Mouse (Mus musculus) thymus, adult 2 months (tissue): ENCODE measurements at regions not wholly inside any gene's neighbourhood (a gene's known extent, or its start where the extent isn't known, plus 50 kb on each side); places are given as distances from the start of the nearest gene placed in this dataset.

Experiments
- DNase-seq: peaks from one replicate; pipeline ENCODE4 v3.0.0; 2021
- H3K27ac ChIP-seq: fragments of 200-500 bp; 2 replicates; pipeline ENCODE4 v1.5.1; 2012; ENCODE audit warnings: low read length, control low read depth; ENCODE audit not compliant: control insufficient read depth, insufficient read depth
- H3K27me3 ChIP-seq: fragments of 200-500 bp; 2 replicates; pipeline ENCODE4 v1.6.1; 2012; ENCODE audit warnings: mild to moderate bottlenecking, low read length, moderate library complexity, mixed read lengths; ENCODE audit not compliant: control insufficient read depth, insufficient read depth
- H3K36me3 ChIP-seq: fragments of 200-500 bp; 2 replicates; pipeline ENCODE4 v1.6.1; 2012; ENCODE audit warnings: mild to moderate bottlenecking, low read length, moderate library complexity; ENCODE audit not compliant: control insufficient read depth, insufficient read depth
- H3K4me1 ChIP-seq: fragments of 200-500 bp; replicated peaks from 2 replicates; pipeline ENCODE4 v1.6.1; 2012; ENCODE audit warnings: low read length; ENCODE audit not compliant: control insufficient read depth, insufficient read depth
- H3K4me3 ChIP-seq: fragments of 200-500 bp; 2 replicates; pipeline ENCODE4 v1.5.1; 2012; ENCODE audit warnings: mild to moderate bottlenecking, low read length, control low read depth, moderate library complexity; ENCODE audit not compliant: control insufficient read depth, insufficient read depth
- CTCF ChIP-seq: fragments of 200-500 bp; IDR thresholded peaks from 2 replicates; pipeline ENCODE4 v1.5.1; 2012; ENCODE audit warnings: mild to moderate bottlenecking, control low read depth, low read length, moderate library complexity, borderline replicate concordance; ENCODE audit not compliant: control insufficient read depth, poor library complexity, insufficient read depth; ENCODE audit errors: extremely low read depth
- POLR2A ChIP-seq: fragments of 200-500 bp; IDR thresholded peaks from 2 replicates; pipeline ENCODE4 v1.6.1; 2012; ENCODE audit warnings: mild to moderate bottlenecking, low read length, control low read depth, moderate library complexity; ENCODE audit not compliant: control insufficient read depth, poor library complexity, insufficient read depth; ENCODE audit errors: extremely low read depth
- WGBS: fragments of 180-500 bp; shearing (Covaris S2); methylation state at CpG from one replicate; pipeline ENCODE4 v1.1.7; 2018; 5-methylcytosine and 5-hydroxymethylcytosine counted together

DNA sequence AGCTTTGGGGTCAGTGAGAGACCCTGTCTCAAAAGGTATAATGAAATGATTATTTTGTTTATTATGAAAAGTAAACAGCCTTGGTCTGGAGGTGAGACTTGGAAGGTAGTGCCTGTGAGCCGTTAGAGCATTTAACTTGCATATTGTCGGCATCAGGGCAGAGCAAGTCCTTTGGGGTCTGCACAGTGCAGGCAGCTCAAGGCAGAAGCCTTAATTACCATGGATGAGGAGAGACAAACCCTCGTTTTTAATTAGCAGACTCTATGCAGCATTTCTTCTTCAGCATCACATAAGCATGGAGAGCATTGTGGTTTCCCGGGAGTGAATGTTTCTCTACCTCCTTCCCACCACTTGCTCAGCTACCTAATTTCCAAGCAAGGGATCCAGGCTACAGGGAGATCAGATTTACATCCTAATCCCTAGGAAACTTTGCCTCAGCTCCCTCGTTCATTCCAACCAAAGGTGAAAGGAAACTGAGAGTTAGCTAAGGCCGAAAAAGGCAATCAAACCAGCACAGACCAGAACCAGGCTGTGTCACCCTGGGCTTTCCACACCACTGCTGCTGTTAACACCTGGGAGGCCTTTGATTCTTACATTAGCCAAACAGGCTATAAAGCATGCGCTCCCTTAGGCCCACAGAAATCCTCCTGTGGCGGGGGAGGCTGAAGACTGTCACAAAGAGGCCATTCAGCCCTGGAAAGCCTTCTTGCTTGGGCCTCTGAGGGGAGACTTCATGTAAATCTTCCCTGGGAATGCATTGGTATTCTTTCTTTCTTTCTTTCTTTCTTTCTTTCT, 120.9 kb upstream of the Trib2 start:
- no peak for DNase-seq
- no peak overlapping the region for H3K27ac ChIP-seq
- WGBS, result 93% methylated on average over 8 of the region's 8 CpGs
- H3K36me3 ChIP-seq, result no peaks in the 10 kb centered on the region
- TF ChIP-seq POLR2A (no peak), CTCF (no peak)
- H3K4me1 ChIP-seq, result no peaks in the 10 kb centered on the region
- H3K4me3 ChIP-seq, result no peak overlapping the region
- H3K27me3 ChIP-seq, result no peaks in the 10 kb centered on the region

DNA sequence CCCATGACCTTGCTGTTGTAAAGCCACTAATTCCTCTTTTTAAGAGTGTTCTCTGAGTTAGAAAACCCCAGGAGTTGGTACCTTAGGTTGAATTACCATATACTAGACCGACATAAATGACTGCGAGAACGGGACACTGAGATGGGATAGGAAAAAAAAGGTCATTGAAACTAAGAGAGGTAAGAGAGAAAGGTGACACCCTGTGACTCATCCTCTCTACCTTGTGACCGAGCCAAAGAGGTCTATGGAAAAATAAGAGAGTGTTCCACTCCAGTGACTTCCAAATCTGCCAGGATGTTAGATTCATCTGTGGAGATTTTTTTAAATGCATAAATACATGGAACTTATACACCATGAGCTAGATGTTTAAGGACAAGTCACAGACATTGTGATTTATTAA, 115.3 kb upstream of the Trib2 start:
- no peaks in the 10 kb centered on the region for H3K4me1 ChIP-seq
- H3K27ac ChIP-seq, result no peak overlapping the region
- no peaks in the 10 kb centered on the region for H3K36me3 ChIP-seq
- H3K4me3 ChIP-seq, result no peak overlapping the region
- no peak for DNase-seq
- TF ChIP-seq CTCF (no peak), POLR2A (no peak)
- H3K27me3 ChIP-seq, result no peaks in the 10 kb centered on the region
- WGBS, result 94% methylated on average over 4 of the region's 4 CpGs

DNA sequence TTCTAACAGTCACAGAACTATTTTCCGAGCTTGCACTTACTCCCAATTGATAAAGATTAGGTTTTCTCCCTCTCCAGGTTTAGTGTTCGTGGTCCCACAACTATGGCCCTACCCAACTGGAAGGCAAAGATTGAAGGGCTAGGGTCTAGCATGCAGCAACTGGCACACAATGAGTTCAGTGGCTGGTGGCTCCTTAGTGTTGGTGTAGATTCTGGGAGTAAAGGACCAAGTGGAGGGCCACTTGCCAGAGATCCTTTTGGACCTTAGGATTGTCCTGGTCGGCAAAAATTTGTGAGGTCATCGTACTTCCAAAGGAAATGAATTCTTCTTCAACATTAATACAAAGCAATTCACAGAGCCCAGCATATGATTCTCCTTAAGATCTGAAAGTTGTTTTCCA, 114.8 kb upstream of the Trib2 start:
- Histone ChIP-seq H3K27me3 (no peaks in the 10 kb centered on the region), H3K4me1 (no peaks in the 10 kb centered on the region), H3K36me3 (no peaks in the 10 kb centered on the region), H3K4me3 (no peak overlapping the region), H3K27ac (no peak overlapping the region)
- TF ChIP-seq CTCF, result no peak
- no peak for TF ChIP-seq POLR2A
- WGBS, result 97% methylated on average over 4 of the region's 4 CpGs
- no peak for DNase-seq

DNA sequence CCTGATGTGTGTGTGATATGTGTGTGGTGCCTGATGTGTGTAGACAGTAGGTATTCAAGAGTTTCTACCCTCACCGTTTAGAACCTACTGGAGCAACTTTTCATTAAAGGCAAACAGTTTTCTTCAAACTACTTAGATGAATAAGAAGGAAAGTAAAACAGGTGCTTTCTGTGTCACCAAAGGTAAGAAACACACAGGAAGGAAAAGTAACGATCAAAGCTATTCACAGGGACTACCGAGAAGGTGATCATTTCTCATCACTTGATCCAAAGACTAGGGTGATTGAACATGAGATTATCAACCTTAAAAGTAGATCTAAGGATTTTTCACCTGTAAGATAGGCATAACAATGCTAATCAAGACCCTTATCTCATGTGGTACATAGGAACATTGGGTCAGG, 113.4 kb upstream of the Trib2 start:
- Histone ChIP-seq H3K27ac (no peak overlapping the region), H3K4me1 (no peaks in the 10 kb centered on the region), H3K4me3 (no peak overlapping the region), H3K36me3 (no peaks in the 10 kb centered on the region), H3K27me3 (no peaks in the 10 kb centered on the region)
- WGBS, result 82% methylated on average over 3 of the region's 3 CpGs
- DNase-seq, result no peak
- TF ChIP-seq POLR2A, result no peak
- TF ChIP-seq CTCF, result no peak

DNA sequence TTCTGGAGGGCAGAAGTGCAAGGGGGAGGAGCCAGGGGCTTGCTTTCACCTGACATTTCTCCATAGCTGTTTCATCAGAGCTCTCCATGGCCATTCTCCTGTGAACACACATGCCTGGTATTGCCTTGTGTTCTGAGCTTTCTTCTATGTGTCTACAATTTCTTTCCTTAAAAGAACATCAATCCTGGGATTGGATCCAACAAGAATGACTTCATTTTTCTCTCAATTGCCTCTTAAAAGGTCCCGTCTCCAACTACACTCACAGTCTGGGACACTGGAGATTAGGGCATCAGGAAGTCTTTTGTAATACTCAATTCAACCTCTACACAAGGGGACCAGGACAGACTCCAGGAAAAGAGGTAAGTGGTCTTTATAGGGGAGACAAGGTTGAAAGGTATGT, 112.8 kb upstream of the Trib2 start:
- no peak overlapping the region for H3K4me3 ChIP-seq
- no peaks in the 10 kb centered on the region for H3K4me1 ChIP-seq
- no peaks in the 10 kb centered on the region for H3K27me3 ChIP-seq
- TF ChIP-seq POLR2A (no peak), CTCF (no peak)
- no peak overlapping the region for H3K27ac ChIP-seq
- DNase-seq, result no peak
- WGBS, result 95% methylated on average over 1 of the region's 1 CpGs
- no peaks in the 10 kb centered on the region for H3K36me3 ChIP-seq

DNA sequence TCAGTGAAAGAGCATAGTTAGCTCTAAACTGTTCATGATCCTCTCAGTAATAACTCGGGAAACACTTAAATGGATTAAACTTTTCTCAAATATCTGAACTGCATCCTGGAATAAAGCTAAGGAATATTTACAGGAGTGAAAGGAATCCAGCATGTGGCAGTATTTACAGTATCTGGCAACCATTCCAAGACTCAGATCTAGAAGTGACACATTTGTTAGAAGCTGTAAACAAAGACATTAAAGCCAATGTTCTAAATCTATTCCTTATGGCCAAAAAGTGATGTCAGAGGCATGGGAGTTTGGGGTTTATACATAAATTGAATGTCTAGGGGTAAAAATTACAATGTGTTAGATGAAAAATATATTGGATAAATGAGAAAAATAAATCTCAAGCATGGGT, 101.6 kb upstream of the Trib2 start:
- no peaks in the 10 kb centered on the region for H3K36me3 ChIP-seq
- H3K27me3 ChIP-seq, result no peaks in the 10 kb centered on the region
- no peak for DNase-seq
- H3K27ac ChIP-seq, result no peak overlapping the region
- 90% methylated on average over 1 of the region's 1 CpGs for WGBS
- no peak overlapping the region for H3K4me3 ChIP-seq
- no peaks in the 10 kb centered on the region for H3K4me1 ChIP-seq
- no peak for TF ChIP-seq CTCF
- no peak for TF ChIP-seq POLR2A

DNA sequence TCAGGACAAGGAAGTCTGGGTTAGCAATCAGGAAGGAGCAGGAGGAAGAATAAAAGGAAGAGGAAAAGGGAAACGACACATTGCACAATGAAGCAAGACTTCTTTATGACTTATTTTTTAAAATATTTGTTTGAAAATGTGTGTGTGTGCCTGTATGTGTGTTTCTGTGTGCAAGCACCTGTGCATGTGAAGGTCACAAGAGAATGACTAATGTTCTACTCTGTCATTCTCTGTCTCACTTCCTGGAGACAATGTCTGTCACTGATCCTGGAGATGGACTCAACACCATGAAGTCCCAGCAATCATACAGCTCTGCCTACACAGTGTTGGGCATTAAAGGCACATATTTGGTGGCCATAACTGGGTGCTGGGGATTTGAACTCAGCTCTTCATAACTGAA, 96.2 kb upstream of the Trib2 start:
- no peaks in the 10 kb centered on the region for H3K27me3 ChIP-seq
- 78% methylated on average over 1 of the region's 1 CpGs for WGBS
- H3K27ac ChIP-seq, result no peak overlapping the region
- TF ChIP-seq POLR2A (no peak), CTCF (no peak)
- DNase-seq, result no peak
- H3K4me3 ChIP-seq, result no peak overlapping the region
- H3K36me3 ChIP-seq, result no peaks in the 10 kb centered on the region
- H3K4me1 ChIP-seq, result no peaks in the 10 kb centered on the region
